In the genomic region with DNA sequence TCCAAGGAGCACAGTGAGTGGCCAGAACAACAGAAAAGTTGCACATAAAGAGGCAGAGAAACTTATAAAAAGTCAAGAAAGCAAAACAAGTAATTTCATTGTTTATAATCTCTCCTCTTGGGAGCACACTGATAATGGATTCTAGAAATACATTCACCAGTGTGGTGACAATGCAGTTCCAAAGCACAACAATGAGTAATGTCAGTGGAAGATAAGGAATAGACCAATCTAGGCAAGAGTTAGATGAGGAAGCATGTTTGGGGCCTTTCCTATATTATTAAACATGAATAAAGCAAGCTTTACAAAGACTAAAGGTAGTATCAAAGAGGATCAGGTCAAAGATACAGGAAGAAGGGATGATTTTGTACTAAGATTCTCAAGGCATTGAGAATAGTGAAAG, we compare ENCODE assay signal across 15 mouse cellular contexts.
"Had no signal": no experiment of that assay in that cellular context is flagged by ENCODE, and none has a peak within 500 bp of the region (broad histone marks: within the 10 kb centered on the region; RNA-seq: fewer than 3 reads in every experiment).

No protein-coding gene starts in this region.

- H3K9ac ChIP-seq: neural tube, embryonic 15.5 days; stomach, embryonic 15.5 days had no signal

- H3K27me3 ChIP-seq: neural tube, embryonic 15.5 days; stomach, embryonic 15.5 days had no signal

- H3K27ac ChIP-seq: neural tube, embryonic 15.5 days; stomach, embryonic 15.5 days; stomach, postnatal 0 days had no signal

- H3K4me2 ChIP-seq: neural tube, embryonic 15.5 days; stomach, embryonic 15.5 days had no signal

- H3K9me3 ChIP-seq: neural tube, embryonic 15.5 days; stomach, embryonic 15.5 days had no signal

- DNase-seq: retina, postnatal 1 day; right cerebral cortex, adult 18-20 months; right cerebral cortex, postnatal 14 days; right cerebral cortex, postnatal 25 days; right cerebral cortex, postnatal 4 days; spleen, adult 18-20 months; thymus, adult 18-20 months; thymus, adult 2 months; thymus, postnatal 14 days; thymus, postnatal 25 days; thymus, postnatal 36 days; thymus, postnatal 4 days had no signal

- H3K4me3 ChIP-seq: neural tube, embryonic 15.5 days; stomach, embryonic 15.5 days had no signal

- H3K4me1 ChIP-seq: neural tube, embryonic 15.5 days; stomach, embryonic 15.5 days had no signal

- H3K36me3 ChIP-seq: neural tube, embryonic 15.5 days; stomach, embryonic 15.5 days had no signal
